Mouse (Mus musculus) right cerebral cortex, adult 2 months (tissue): ENCODE data around the gene Ppp2r5a.

Experiments
- DNase-seq, 2 experiments: peaks; one replicate each; pipeline ENCODE4 v3.0.0; 2021 to 2022; ENCODE audit warnings: low spot score in 2 of 2

Ppp2r5a gene

DNA sequence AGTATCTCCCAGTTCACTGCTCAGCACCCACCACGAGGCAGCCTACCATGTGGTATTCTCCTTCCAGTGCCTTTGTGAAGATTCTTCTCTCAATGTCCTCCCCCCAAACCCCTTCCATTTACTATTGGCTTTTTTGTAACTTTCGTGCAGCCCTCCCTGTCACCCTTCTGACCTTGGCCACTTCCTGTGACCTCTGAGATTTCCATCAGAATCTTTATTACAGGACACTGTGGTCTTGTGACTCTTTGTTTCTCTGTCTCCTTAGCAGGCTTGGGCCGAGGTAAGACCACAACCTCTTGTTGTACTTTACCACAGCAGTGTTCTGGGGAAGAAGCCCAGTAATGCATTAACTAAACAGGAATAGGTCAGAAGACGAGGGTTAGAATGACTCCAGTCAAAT is 15.9 kb upstream of the Ppp2r5a start:
- DNase-seq = no peak

- DNase-seq = no peak
Observed at GRCm38 (mm10) chr1:191417111-191417510, 14.0 kb upstream of the Ppp2r5a start.

GRCm38 (mm10) chr1:191416611-191417010 is 13.5 kb upstream of the Ppp2r5a start:
- no peak for DNase-seq

- peak; percentile 75 to 85 for DNase-seq
Observed at GRCm38 (mm10) chr1:191414432-191414831, 11.4 kb upstream of the Ppp2r5a start.

DNA sequence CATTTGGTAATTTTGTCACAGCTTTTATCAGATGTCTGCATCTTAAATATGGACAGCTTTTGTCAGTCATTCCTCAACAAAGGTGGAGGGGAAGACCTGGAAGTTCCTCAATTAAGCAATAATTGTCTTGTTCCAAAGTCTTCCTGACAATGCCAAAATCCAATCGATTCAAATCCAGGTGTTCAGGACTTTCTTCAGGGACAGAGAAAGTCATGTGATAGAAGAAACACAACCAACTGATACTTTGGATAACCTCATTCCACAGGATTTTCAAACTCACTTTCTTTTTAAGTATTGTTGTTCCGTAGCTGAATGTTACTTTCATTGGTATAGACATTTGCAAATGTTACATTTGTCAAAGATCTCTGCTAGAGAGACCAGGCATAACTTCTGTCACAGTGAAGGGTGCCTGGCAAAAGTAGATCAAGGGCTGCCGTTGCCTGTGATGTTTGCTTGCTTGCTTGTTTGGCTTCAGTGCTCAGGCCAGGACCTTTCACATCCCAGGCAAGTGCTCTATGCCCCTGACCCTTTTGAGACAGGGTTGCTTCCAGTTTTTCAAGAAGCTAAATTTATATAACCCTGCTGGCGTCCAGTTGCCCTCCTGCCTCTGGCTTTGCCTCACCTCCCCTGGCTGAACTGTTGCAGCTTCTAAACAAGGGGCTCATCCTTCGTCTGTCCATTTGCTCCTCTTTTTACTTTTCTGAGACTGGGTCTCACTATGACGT is 10.8 kb upstream of the Ppp2r5a start:
- DNase-seq = no peak

DNA sequence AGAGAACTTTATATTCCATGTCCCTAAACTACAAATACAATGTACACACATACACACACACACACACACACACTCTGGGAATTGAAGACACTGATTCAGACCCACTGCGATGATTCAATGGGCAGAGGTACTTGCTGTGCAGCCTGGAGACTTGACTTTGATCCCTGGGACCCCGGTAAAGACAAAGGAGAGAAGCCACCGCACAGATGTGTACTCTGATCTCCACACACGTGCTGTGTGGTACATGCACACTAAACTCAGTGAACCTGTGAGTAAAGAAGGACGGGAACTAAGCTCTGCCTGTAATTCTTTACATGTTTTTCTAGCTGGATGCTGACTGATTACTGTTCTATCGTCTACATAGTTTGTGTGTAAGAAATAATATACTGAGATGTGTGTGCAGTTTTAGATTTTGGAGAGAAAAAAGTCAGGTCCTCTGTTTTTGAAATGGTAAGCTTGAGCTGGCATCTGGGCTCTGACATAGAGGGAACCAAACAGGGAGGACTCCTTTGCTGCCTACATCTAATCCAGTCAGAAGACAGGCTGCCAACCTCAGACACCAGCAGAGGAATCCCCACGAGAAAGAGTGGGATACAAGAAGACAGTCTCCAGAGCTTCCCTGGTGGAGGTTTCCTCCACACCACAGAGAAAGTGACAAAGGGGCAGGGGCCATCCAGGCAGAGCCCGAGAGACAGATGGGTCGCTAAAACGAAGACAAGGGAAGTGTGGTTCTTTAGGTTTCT is 7.4 kb upstream of the Ppp2r5a start:
- no peak for DNase-seq

DNA sequence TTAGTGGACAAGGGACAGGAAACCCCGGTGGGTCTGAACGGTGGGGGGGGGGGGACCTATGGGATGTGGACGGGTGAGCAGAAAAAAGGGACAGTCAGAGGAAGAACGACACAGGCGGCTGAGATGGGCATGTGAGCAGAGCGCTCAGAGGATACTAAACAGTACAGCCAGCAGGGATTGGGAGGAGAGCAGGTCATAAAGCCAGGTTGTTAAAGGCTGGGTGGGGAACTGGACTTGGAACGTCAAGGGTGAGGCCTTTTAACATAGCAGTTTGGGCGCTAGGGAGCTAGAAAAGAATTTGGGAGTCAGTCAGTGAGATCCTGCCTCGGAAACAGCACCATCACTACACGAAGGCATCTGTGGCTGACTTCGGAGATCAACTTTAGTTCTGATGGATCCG is 4.2 kb upstream of the Ppp2r5a start:
- DNase-seq = no peak

GRCm38 (mm10) chr1:191406516-191406915 is 3.4 kb upstream of the Ppp2r5a start:
- DNase-seq = no peak

DNA sequence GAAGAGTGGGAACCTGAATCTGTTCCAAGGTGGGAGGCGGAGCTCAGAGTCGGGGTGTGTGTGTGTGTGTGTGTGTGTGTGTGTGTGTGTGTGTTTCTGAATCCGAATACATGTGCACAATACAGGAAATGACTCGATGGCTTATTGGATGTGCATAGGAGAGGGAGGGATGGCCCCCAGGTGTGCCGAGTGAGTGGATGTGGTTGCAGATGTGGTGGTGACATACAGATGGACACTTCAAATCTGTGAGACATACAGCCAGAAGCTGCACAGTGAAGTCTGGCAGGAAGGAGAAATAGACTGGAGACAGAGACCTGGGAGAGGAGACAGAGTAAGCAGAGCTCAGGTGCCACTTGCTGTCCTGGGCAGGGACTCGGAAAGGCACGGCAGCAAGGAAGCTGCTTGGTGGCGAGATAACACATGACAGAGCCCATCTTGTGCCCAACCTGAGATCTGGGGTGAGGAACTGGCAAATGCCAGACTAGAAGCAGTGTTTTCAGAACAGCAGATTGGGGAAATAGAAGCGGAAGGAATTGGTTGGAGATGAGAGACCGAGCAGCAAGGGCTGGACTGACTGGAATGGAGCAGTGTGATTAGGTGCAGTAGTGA is 1.8 kb upstream of the Ppp2r5a start:
- no peak for DNase-seq

DNA sequence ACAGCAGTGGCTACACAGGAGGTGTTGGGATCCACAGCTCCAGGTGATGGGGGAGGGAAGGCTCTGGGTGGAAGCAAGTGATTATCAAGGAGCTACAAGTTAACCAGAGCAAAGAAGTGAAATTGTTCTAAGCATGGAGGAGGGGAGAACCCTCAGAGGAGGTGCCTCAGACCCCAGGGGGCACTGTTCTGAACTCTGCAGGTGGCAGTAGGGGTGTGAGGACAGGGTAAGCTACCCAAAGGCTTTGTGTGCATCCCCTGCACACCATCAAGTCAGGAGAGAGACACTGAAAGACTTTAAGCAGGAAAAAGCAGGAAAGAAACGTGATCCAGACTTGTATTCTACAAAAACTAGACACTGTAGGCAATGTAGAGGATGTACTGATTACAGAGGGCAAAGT is 1.2 kb upstream of the Ppp2r5a start:
- DNase-seq = no peak

GRCm38 (mm10) chr1:191402506-191402905 is 566 bp downstream of the Ppp2r5a start:
- no peak for DNase-seq

DNA sequence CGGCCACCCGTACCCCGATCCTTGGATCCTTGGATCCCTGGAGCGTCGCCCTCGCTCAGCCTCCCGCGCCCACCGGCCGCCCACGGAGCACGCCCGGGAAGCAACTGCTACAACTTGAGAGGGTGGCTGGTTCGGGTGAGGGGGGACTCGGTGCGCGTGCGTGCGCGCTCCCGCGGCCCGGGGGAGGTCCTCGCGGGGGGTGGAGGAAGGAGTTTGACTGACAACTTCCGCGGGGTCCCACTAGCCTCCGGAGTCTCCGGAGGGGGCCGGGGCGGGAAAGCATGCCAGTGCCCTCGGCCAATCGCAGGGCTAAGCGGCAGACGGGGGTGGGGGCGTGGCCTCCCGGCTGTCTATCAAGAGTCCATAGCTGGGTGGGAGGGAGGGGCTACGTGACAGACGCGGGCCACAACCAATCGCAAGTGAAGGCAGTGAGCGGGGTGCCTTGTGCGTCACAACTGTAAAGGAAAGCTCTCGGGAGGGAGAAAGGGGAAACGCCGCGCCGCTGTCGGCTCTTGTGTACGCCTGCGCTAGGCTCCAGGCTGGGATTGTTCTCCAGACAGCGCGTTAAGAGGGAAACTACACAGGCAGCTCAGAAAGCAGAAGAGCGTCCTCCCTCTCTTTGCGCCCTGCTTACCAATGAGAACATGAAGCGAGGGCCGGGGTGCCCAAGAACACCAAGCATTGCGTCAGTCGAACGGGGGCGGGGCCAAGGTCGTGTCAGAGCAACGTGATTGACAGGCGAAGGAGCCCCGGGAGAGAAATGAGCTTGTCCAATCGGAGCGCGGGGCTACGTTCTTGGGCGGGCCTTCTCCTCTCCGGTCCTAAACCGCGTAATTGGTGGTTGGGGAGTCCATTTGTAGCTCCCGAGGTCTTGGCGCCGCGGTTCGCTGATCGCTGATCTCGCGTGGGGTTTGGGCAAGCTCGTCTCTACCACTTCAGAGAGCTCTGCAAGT is 5.9 kb downstream of the Ppp2r5a start:
- peak; percentile 99 for DNase-seq

- no peak for DNase-seq
Observed at GRCm38 (mm10) chr1:191396446-191396845, 6.6 kb downstream of the Ppp2r5a start.

- DNase-seq = no peak
Observed at GRCm38 (mm10) chr1:191395871-191396433, 7.1 kb downstream of the Ppp2r5a start.

DNA sequence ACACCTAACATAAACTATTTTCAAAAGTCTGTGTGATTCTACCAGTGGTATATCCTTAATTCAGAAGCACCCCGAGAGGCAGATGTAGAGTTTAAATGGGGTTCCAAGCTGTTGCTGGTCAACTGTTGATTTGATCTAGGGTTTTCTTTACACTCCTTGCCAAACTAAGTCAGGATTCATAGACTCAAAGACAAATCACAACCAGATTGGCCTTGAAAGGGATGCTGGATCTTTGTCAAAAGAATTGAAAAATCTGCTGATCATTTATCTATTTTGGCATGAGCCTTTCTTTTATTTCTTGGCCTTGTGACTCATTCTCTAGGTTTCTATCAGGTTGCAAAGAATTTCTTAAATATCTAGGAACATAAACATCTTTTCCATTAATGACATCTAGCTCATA is 7.9 kb downstream of the Ppp2r5a start:
- no peak for DNase-seq

GRCm38 (mm10) chr1:191394126-191394525 is 8.9 kb downstream of the Ppp2r5a start:
- DNase-seq = no peak

DNA sequence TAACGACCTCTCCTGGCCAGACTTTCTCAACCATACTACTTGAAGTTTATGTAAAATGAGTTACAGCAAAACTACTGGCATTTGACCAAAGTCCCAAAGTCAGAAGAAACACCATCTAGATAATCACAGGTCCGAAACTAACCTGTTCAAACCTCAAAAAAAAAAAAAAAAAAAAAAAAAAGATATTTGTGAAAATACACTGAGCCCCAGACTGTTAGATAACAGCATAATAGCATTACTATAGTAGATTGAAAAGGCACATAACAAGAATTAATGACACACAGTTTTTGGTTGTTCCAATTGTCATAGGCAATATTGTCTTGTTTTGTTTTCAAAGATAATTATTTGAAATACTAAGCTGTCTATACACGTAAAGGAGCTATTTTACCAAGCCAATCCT is 9.5 kb downstream of the Ppp2r5a start:
- no peak for DNase-seq

GRCm38 (mm10) chr1:191391311-191391710 is 11.8 kb downstream of the Ppp2r5a start:
- peak; percentile 61 to 63 for DNase-seq

DNA sequence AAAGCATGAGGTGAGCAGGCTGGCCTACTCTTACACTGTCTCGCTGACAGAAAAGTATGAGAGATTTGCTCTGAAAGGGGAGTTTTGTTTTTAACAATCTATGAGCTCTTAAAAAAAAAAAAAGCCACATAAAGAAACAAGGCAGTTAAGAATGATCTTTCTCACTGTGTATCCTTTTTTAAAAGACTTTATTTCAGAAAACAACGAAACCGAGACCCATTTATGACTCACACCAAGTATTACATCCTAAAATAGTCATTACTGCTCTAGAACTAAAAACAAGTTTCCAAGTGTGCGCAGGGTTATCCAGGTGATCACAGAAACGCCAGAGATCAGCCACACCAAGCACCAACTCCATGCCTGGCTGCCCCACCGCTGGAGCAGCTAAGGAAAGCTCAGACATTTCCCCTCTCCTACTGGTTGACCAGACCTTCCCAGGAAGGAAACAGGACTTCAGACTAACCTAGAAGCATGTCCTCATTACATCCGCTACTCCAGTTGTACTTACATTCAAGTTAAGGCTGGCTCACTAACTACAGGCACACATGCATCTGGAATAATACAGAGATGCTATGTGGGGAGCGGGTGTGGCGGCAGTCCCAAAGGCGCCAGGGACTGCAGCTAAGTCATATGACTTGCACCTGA is 18.2 kb downstream of the Ppp2r5a start:
- no peak for DNase-seq

DNA sequence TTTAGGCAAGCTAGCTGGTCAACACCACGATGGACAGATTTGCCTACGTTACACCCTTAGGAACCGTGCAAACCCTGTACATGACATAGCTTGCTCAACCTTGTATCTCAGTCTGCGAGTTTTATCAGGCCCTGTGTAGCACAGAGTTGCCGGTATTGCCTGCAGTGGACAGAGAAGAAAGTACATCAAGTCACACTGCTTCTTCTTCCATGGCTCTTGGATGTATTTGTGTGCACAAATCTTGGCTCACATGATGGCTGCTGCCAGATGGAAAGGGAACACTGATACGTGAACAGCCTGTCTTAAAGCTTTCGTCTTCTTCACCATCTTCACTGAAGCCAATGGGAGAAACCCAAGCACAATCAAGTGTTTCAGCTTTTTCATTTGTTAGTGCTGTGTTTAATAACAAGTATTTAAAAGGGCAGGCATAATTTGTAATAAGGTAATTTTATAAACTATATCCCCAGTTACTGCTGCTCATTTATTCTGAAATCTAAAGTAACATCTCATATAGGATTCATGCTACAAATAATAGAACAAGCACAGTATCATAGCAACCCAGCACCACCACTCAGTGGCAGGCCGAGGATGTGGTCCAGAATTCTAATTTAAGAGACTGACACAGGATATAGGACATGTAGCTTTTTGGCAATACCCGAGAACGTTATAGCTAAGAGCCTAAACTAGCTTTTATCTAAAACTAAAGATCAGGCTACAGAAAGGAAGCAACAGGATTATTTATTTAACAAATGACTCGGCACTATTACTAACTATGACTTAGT is 20.9 kb downstream of the Ppp2r5a start:
- DNase-seq = peak; percentile 35
